Mouse (Mus musculus): ENCODE measurements around the gene Ltbr. TPM values are rescaled to one million over a fixed set of nuclear protein-coding genes. Genes with fewer than 3 reads are reported as not detected.

The Ltbr gene
- total RNA-seq, 2 experiments from 2014 or later, result 25.0 to 28.7 TPM

GRCm38 (mm10) chr6:125345625-125346024 lies 31.9 kb upstream of the Ltbr start:
- DNase-seq, result no peak

GRCm38 (mm10) chr6:125344866-125345265 lies 31.2 kb upstream of the Ltbr start:
- no peak for DNase-seq

GRCm38 (mm10) chr6:125344084-125344483 lies 30.4 kb upstream of the Ltbr start:
- peak; percentile 63 to 71 for DNase-seq

GRCm38 (mm10) chr6:125342198-125342597 lies 28.5 kb upstream of the Ltbr start:
- no peak for DNase-seq

- DNase-seq, result peak in 1 of 2 experiments; percentile 37
Observed at GRCm38 (mm10) chr6:125340244-125340643, 26.6 kb upstream of the Ltbr start.

- no peak for DNase-seq
Observed at GRCm38 (mm10) chr6:125338791-125339660, 25.3 kb upstream of the Ltbr start.

DNA sequence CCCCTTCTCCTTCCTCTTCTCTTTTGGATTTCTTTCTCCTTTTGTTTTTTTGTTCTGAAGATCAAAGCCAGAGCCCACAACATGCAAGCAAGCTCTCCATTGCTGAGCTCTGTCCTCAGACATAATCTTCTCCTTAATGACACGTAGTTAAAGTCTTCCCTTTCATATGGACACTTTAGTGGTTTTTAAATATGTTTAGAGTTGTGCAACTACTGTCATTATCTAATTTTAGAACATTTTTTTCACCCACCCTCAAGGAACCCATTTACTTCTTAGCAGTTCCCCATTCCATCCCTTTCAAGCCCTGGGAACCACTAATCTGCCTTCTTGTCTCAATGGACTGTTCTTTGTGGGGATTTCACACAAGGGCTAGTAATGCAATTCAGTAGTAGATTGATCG lies 20.7 kb upstream of the Ltbr start:
- no peak for DNase-seq

GRCm38 (mm10) chr6:125333112-125333899 lies 19.6 kb upstream of the Ltbr start:
- DNase-seq, result peak in 1 of 2 experiments; percentile 43

- peak; percentile 97 for DNase-seq
Observed at GRCm38 (mm10) chr6:125330626-125331326, 17.1 kb upstream of the Ltbr start.

DNA sequence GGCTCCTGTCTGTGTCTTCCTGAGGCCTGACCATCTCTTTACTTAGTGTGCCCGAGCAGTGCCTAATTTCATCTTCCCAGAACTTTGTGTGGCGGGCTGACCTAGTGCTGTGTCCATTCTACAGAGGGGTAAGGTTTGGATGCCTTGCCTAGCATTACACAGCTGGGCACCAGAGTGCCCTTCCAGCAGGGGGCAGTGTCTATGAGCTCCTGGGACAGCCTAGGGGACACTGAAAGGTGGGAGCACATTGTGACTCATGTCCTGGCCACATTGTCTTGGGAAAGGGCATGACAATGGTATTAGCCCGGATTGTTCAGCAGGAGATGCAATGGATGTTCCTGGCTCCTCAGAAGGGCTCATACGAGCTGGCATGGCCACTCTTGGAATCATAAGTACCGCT lies 14.6 kb upstream of the Ltbr start:
- DNase-seq, result peak; percentile 68 to 78

DNA sequence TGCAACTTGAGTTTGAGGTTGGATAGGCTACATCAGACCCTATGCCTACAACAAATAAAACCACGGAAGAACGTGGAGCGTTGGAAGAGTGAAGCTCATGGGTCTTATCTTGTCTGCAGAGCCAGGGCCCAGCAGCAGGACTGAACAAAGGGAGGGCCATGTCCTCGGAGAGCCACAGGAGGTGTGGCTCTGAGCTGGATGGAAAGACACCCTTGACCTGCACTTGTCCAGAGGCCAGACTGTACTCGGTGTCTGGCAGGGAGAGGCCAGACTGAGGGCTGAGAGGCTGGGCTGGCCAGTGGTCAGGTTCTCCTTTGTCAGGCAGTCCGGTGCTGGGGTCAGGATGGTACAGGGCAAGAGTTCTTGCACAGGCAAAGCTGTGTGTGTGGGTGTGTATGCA lies 11.7 kb upstream of the Ltbr start:
- DNase-seq, result peak in 1 of 2 experiments; percentile 39

DNA sequence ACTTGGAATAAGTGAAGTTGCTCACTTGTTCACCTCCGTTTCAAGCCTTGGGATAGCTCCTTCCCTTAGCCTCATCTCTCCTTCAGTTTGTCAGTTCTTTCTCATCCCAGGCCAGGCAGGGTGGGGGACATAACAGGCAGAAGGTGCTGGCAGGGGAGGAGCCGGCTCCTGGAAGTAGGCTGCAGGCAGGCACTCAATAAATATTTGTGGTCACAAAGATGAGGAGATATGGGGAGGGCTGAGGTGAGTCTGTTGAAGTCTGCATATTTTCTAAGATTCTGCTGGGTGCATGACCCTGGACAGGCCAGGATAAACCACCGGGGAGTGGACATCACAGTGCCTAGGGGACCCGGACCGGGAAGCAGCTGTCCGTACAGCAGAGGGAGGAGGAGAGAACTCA lies 9.9 kb upstream of the Ltbr start:
- no peak for DNase-seq

DNA sequence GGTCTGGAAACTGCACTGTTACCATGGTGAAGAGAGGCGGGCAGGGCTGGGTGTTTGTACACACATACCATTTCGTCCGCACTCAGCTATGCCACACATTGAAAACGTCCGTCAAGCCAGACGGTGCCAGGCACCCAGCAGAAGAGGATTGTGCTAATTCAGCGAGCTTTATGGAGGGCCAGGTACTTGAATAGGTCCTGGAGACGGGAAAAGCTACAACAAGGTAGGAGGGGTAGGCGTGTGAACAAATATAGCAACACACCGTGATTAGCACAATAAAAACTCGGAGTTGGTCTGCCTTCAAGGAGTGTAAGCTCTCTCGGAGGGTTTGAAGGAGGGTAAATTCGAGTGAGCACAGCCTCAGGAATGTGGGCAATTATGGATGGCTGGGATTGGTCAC lies 9.1 kb upstream of the Ltbr start:
- DNase-seq, result no peak

DNA sequence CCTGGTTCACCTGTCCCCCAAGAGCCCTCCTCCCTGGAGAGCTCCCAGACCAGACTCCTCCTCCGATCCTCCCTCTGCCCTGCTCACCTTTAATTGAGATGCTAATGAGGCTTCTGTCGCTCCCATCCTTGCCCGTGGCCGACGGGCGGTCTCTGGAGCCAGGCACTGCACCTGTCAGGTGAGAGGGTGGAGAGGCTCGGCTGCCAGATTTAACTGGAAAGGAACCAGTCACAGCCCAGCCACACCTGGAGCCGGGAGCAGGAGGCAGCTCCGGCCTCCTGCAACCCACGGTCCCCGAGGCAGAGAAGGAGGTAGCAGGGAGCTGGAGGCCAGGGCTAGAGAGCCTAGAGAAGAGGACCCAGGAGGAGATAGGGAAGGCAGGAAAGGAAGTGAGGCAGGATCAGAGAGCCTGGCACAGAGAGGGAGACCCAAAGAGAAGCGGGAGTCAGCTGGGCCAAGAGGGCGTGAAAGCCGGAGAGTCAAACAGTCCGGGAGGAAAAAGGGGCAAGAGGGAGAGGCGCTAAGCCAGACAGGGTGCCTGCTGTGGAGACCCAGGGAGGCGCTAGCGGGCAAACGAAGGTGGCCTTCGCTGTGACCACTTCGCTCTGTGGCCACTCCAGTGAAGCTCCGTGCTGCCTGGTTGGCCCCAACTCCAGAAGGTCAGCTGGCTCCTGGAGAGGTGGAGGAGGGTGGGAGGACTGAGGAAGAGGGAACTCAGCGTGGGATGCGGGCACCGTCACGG lies 7.6 kb upstream of the Ltbr start:
- DNase-seq, result no peak

GRCm38 (mm10) chr6:125320323-125320722 lies 6.6 kb upstream of the Ltbr start, which contains the start of gene Scnn1a:
Gene Scnn1a, plus strand, starts transcription at chr6:125320659.
- DNase-seq, result no peak

GRCm38 (mm10) chr6:125319919-125320296 lies 6.2 kb upstream of the Ltbr start:
- no peak for DNase-seq

GRCm38 (mm10) chr6:125318981-125319918 lies 5.6 kb upstream of the Ltbr start:
- DNase-seq, result no peak

GRCm38 (mm10) chr6:125317077-125317476 lies 3.4 kb upstream of the Ltbr start:
- no peak for DNase-seq

GRCm38 (mm10) chr6:125314746-125315145 lies 1.1 kb upstream of the Ltbr start:
- no peak for DNase-seq

DNA sequence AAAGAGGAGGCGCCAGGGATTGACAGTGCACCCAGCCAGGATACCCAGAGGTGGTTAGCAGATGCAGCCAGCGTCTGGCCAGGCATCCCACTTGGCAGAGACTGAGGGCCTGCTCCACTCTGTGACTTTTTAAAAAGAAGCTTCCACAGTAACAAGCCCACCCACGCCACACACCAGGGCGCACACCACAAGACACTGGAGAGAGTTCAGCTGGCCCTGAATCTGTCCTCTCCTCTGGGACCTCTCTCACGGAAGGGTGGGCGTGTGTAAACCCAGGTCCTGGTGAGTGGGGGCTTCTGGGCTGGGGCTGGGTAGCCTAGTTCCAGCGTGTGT lies 512 bp upstream of the Ltbr start:
- no peak for DNase-seq
